Mouse (Mus musculus) kidney, postnatal 36 days (tissue): ENCODE results near the gene Abtb2.
"Not testable (repeated sequence)": the region's sequence is repeated elsewhere in the genome, so short reads cannot be mapped to it uniquely, and the experiment has no call there.

Experiments
- DNase-seq, 2 experiments: peaks; one replicate each; pipeline ENCODE4 v3.0.0; 2021 to 2022; ENCODE audit warnings: mixed read lengths in 2 of 2

Gene Abtb2

DNA sequence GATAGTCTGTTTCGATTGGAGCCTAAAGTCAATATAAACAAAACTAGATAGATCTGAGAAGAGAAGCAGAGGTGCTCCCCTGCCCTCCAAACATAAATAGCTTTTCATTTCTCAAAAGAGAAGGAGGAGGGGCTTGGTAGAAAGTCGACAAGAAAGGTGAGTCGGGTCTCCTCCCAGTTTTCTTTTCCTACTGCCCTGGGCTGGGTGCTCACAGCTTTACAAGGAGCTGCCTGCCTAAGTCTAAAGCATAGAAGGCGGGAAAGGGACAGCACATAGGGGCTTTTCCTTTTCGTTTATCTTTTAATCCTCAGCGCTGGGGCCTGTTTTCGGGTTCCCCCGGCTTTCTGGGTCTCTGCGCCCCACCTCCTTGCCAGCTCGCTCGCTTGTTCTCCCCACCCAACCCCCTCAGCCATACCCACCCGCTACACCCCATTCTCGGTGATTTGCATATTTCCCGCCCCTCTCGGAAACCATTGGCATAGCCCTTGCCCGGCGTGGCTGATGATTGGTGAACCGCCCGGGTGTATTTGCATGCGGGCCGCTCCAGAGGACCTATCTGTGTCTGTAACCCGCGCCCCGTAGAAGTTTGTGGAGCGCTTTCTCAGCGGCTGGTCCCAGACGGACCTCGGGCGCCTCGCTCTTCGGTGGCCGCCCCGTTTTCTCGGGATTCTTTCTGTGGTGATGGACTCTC lies at the start of gene Abtb2:
Abtb2 (plus strand) TSS at position 579 of the 691 bp plus-strand sequence.
- DNase-seq, result peak; percentile 95 to 96

DNA sequence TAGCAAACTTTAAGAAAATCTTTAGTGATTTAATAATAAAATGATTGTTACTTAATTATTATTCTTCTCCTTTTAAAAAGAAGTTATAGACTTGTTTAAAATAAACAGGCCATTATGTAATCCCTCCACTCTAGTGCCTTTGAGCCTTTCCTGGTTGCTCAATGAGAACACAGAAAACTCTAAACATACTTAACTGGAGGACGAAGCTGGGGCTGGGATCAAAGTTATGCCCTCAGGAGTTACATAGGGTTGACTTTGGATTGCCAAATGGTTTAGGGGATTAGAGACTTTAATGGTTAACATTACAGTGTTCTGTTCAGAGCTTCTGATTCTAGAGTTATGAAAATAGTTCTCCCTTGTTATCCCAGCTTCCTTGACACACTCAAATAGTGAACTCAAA lies 49.6 kb upstream of the Abtb2 start:
- DNase-seq, result no peak

DNA sequence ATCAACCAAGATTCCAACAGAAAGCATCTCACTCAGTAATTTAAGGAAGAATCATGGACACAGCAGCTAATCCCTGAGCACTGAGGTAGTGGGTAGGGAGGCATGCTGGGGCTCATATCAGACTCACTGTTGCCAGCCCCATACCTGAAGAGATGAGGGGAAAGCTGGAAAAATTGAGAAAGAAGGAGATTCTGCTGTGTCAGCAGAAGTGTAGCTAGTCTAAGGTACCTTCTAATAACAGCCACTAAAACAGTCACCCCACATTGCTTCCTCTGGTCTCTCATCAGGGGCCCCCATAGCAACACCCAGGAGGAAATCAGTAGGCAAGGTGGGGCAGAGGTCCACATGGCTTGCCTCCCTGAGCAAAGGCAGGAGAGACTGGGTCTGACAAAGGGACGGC lies 40.5 kb upstream of the Abtb2 start:
- no peak for DNase-seq

DNA sequence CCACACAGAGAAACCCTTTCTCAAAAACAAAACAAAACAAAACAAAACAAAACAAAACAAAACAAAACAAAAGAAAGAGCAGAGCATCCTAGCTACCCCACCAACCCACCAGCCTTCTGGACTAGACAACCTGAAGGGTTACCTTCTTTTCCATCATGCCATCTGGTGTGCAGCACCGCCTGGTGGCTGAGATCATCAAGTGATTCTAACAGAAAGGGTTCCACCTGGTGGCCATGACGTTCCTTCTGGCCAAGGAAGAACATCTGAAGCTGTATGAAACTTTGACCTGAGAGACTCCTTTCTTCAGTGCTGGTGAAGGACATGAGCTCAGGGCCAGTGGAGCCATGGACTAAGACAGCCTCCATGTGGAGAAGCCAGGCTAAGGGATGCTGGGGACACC lies 19.0 kb upstream of the Abtb2 start:
- DNase-seq, result peak; percentile 89 to 92

DNA sequence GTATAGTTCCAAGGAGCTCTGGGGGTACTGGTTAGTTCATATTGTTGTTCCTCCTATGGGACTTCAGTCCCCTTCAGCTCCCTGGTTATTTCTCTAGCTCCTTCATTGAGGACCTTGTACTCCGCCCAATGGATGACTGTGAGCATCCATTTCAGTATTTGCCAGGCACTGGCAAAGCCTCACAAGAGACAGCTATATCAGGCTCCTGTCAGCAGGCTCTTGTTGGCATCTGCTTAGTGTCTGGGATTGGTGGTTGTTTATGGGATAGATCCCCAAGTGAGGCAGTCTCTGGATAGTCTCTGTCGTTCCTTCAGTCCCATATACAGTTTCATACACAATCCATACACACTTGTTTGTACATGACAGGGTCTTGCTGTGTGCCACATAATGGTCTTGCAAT lies 15.8 kb upstream of the Abtb2 start:
- not testable (repeated sequence) for DNase-seq

DNA sequence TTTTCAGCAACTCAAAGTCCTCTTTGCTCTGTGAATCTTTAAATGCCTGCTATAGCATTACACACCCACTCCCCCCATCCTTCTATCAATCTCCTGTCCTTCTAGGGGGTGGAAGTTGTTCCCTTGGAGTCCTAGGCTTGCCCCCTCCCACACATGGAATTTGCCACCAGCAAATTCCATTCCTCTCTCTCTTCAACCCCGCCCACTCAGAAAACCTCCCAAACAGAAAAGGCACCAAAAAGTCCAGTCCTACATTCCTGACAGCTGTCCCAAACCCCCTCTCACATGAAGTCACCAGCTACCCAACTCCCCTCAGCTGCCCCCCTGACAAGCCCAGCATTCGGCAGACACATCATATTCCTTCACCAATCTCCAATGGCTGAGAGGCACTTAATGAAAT lies 12.1 kb upstream of the Abtb2 start:
- no peak for DNase-seq

DNA sequence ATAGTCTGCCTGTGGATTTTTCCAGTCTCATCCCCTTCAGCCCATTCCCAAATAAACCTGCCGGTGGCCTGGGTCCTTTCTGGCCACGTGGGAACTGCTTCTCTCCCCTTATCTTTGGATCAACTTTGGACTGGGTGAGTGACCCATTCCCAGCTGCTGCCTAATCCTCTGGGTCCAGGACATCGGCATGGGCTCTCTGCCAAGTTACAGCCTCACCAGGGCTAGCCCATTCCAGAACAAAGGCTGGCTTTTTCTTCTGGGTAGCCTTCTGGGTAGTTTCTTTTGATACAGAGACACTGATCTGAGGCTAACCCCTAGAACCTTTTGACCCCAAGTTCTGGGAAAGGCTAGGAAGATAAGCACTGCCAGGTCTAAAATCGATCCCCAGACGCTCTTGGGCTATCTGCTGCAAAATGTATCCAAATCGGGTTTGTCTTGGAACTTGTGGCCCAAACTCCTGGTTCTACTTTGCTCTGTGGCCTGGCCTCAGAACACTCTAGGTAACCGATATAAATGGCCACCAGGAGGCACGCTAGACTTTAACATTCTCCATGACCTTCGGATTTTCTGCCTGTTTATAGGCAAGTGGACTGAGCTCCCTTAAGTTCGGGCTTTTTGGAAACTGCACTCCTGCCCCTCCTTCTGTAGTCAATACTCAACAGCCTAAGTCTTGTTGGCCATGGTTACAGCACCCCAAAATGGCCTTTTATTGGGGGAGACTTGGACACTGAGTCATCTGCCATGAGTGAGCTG lies 9.8 kb upstream of the Abtb2 start:
- peak; percentile 48 to 74 for DNase-seq

DNA sequence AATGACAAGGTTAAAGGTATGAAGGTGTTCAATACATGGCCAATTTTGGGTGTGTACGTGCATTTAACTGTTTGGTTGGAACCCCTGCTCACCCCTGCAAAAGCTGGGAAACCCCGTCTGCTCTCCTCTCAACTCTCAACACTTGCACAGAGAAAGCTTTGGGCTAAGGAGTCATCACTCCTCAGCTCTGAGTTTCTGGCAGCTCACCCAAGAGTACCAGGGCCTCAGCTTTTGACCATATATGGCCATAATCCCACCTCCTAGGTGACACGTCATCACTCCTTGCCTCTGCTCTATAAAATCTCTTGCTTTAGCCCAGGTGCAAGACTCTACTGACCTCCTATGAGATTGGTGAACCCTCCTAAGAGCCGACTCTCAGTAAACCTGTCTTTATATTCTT lies 5.2 kb upstream of the Abtb2 start:
- no peak for DNase-seq

DNA sequence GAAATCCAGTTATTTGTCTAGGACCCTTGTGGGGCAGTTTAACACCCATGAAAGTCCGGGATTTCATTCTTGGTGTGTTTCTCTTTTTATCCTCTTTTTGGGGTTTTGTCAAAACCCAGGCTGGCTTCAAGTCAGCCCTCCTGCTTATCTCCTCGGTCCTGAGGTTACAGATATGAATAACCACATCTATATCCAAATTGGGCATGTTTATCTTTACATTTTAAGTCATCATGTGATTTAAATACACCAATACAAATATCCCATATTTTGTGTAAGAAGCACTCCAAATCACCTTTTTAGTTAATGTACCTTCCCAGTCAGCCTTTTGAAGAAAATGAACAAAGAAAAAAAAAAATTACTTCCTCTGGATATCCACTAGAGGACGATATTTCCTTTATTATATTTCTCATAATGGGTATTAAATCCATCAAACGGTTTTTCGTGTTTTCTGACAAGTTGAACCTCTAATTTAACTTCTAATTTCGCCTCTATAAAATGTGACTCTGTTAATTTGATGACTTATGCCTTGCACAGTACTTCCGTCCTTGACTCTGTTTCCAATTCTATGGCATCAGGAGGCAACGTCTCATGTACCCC lies 1.6 kb upstream of the Abtb2 start:
- DNase-seq, result no peak

DNA sequence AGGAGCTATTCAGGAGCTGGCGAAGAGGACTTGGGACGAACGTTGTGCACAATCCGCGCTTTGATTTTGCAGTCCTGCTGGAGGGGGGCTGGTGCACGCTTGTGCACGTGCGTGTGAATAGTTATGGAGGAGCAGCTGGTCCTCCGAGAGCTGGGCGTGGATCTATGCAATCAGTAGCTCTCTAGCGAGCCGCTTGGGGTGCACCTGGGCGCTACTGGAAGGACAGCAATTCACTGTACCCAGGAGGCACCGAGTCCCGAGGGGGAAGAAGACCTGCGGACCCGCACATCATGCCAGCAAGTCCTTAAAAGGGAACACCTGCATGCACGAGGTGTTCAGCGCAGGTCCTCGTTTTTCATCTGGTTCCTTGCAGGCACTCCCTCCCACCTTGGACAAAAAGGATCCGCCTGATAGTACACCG lies 929 bp upstream of the Abtb2 start:
- peak; percentile 24 to 48 for DNase-seq

DNA sequence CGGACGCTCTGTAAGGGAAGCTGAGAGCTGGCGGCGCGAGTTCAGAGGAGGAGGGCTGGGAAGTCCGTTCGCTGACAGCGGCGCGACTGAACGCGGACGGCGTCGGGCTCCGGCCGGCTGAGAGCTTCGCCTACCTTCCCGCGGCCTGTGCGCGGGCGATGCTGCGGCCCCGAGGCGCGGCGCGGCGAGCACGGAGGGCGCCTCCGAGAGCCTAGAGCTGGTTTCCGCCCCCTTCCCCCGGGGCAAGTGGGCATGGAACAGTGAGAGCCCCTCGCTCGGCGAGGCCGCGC lies 258 bp downstream of the Abtb2 start:
- DNase-seq, result no peak

DNA sequence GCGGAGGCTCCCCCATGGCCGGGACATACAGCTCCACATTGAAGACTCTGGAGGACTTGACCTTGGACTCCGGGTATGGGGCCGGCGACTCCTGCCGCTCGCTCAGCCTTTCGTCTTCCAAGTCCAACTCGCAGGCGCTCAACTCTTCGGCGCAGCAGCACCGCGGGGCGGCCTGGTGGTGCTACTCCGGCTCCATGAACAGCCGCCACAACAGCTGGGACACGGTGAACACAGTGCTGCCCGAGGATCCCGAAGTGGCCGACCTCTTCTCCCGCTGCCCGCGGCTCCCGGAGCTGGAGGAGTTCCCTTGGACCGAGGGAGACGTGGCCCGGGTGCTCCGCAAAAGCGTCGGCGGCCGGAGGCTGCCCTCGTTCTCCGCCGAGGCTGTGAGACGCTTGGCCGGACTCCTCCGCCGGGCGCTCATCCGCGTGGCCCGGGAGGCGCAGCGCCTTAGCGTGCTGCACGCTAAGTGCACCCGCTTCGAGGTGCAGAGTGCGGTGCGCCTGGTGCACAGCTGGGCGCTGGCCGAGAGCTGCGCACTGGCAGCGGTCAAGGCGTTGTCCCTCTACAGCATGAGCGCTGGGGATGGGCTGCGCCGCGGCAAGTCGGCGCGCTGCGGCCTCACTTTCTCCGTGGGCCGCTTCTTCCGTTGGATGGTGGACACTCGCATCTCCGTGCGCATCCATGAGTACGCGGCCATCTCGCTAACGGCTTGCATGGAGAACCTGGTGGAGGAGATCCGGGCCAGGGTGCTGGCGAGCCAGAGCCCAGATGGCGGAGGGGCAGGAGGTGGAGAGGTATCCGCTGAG lies 807 bp downstream of the Abtb2 start:
- peak; percentile 73 to 79 for DNase-seq

DNA sequence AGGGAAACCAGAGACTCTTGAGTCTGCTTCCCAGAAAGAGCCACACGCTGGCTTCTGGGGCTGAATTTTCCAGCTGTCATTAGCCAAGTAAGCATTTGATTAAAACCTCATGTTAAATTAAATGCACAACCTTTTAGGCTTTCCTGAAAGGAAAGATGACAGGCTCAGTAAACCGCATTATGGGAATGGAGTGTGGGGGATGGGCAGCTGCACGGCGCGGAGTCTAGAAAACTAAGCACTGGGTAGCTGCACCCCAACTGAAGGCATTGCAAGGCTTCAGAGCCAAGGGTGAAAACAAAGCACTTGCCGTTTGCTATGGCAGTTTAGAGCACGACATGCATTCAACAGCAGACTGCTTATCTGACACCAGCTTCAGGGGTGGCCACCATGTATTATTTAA lies 2.1 kb downstream of the Abtb2 start:
- peak in 1 of 2 experiments; percentile 61 for DNase-seq

DNA sequence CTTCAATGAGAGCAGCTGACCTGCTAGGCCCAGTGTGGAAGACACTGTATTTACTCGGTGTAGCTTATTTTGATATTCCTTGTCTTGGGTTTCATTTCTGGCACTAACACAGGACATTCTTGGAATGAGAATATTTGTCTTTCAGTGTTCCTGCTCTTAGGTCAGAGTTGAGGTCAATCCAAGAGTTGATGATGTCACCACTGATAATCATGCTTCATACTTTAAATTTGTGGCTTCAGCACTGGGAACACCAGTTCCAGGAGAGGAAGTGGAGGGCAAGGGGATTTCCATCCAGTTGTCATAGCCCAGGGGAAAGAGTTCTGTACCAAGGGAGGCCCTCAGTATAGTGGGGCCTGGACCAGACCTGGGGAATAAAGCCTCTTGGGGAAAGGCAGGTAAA lies 3.6 kb downstream of the Abtb2 start:
- DNase-seq, result peak in 1 of 2 experiments; percentile 31

DNA sequence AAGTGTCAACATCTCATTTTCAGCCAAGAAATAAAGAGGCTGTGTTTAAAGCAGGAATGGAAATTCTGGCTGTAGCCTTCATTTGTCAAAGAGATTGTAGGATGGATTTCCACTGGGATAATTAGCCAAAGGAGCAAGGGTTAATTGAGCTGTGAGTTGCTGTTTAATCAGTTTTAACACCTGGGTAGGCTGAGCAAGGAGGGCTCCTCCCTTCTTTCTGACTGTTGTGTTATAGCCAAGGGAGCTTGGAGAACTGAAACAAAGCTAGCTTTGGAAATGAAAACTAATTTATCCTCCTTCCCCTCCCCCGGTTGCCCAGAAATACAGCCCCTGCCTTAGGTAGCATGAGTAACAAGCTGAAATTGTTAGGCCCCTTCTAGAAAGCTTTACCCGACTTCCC lies 6.2 kb downstream of the Abtb2 start:
- peak in 1 of 2 experiments; percentile 76 for DNase-seq

DNA sequence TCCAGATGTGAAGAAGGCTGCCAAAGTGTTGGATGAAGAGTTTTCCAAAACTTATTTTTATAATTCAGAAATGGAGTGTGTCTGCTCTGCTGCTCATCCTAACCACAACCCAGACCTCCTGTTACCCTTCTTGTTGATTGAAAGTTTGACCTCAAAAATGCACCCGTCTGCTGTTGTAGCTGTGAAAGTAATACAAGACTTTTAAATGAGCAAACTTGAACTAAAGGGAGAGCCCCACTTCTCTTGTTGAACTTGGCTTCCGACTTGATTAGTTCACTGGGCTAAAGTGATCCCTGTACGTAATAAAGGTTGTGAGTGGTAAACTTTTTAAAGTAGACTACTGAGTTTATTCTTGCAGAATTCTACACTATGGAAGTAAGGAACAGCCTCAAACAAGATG lies 10.3 kb downstream of the Abtb2 start:
- no peak for DNase-seq

DNA sequence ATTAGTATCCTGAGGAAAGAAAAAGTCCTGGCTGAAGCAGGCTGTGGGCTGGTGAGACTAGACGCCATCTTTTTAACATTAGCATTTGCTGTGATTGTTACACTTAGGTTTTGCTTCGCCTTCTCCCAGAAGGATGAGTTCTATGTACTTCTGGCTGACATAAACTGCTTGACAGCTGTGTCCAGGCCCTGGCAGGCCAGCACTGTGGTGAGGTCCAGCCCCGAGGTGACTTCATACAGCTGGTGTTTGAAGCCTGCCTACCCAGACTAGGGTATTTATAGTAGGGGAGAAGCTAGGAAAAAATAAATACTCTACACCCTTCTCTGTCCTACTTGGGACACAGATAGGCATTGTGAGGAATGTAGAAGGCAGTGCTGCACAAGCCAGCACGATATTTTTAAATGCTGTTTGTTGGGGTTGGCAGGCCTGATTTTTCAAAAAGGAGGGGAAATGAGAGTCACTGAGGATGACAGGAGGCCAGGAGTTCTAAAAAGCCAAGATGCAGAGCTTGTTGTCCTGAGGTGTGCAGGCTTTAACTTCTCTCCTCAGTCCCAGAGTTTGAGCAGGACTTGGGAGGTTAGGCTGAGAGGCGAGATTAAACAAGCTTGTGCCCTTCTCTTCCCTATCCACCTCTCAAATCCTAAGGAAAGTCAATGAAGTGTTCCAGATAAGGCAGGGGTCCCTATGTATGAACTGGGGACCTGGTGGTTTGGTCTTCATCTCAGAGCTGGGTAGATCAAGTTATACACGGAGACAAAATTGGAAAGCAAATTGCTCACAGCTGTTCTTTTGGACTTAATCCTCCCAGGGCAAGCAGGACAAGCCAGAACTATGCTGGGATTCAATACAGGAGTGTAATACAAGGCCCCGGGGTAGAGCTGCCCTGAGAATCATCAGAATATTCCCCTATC lies 11.9 kb downstream of the Abtb2 start:
- DNase-seq, result no peak

DNA sequence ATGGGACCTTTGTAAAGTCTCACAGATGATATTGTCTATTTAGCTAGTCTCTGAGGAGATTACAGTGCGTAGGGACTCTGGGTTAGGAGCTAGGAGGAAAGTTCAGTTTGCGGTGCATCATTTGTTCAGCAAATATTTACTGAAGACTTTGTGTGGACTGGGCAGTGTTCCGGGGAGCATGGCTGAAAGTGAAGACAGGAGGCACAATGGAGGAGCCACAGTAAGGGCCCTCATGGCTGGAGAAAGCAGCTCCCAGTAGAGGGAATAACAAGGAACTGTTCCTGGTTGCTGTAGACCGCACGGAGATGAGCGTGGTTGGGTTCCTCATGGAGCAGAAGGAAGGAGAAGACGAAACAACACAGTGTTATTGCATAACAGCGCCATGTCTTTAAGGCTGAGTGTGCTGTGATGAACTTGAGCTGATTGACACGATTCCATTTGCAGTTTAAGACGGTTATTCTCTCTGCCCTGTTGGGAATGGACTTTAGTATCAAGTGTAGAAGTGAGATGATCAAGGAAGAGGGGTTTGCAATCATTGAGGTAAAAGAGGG lies 12.6 kb downstream of the Abtb2 start:
- no peak for DNase-seq

DNA sequence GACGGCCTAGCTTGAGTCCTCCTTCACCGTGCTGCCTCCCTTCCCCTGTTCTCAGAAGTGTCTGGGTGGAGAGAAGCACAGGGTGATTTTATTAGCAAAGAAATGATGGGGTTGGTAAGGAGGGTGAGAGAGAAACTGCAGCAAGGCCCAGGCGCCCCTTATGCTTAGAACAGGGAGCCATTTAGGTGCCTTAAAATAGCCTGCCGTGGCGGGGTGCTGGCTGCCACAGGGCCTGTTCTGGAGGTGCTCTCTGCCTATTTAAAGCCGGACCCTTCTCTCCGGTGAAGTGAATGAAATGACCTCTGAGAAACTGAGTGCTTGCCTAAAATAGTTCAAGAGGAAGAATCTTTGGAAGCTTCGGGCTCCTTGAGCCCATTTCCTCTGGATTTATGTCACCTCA lies 14.6 kb downstream of the Abtb2 start:
- DNase-seq, result no peak

DNA sequence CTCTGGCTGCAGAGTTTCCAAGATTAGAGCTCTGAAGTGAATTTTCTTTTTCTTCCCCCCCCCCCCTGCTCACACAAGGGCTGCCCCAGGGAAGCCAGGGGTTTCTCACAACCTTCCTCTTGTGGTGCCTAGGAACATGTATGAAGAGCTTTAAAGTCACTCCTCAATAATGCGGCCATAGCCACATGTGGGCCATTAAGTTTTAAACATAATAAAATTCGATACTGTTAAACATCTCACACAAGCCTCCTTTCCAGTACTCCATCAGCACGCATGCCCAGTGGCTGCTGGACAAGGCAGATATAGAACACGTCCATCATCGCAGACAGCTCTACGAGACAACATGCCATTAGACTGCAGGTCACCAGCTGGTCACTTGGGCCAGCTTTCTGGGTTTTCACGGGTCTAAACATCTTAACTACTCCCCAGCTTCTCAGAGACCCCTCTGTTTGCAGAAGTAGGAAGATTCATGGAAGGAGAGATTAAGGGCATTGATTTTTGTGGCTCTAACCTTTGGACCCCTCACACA lies 15.3 kb downstream of the Abtb2 start:
- DNase-seq, result no peak

DNA sequence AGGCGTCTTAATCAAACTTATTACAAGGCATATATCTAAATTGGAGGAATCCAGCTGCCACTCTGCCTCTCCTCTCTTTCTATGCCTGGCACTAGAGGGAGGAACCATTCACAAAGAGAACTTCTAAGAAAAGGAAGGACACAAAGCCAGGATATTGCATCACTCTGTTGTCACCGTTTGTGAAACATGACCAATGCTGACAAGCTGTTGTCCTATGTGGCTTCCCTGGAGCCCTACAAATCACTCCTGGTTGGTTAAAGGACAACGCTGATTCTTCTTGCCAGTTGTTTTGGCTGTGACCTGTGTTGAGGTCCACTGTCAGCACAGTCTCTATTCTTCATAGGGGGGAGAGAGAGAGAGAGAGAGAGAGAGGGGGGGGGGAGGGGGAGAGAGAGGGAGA lies 17.2 kb downstream of the Abtb2 start:
- DNase-seq, result no peak

DNA sequence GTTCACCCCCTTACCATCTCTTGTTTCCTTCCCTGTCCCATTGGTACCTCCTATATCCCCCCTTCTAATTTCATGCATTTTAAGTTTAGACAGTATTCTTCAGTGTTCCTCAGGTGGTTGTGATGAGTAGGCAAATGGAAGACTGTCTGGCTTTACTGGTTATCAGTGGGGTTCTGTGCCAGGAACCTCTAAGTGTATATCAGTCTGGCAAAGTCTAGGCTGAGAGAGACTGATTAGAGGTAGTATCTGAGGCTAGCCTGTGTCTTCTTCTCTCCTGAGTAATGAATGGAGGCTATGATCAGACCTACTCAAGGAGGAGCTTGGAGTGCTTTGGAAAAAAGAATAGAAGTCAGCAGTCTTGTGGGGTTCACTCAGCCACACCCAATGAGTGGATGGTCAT lies 18.0 kb downstream of the Abtb2 start:
- DNase-seq, result no peak
